Mouse (Mus musculus): ENCODE measurements around the gene Olfr1564. TPM values are rescaled to one million over a fixed set of nuclear protein-coding genes. Genes with fewer than 3 reads are reported as not detected.

Gene Olfr1564
- polyA plus RNA-seq, 1 experiment from 2014 or later: not detected

Other genes with a start within 250 kb of the Olfr1564 start
- gene Zfp952, start 228.6 kb downstream of the Olfr1564 start, polyA plus RNA-seq (2014; fragmentation: Nextera tagmentation; extraction: Ambion mirVana): 16.2 and 16.7 TPM in 2 replicates
- gene Zfp763, start 188.3 kb downstream of the Olfr1564 start, polyA plus RNA-seq (2014; fragmentation: Nextera tagmentation; extraction: Ambion mirVana): 20.4 and 23.2 TPM in 2 replicates
- not detected in 2 replicates for gene 4921501E09Rik, start 153.6 kb downstream of the Olfr1564 start, polyA plus RNA-seq (2014; fragmentation: Nextera tagmentation; extraction: Ambion mirVana)
- 8.7 and 10.5 TPM in 2 replicates for gene Zfp563, start 132.4 kb downstream of the Olfr1564 start, polyA plus RNA-seq (2014; fragmentation: Nextera tagmentation; extraction: Ambion mirVana)
- gene Morc2b, start 82.0 kb downstream of the Olfr1564 start, polyA plus RNA-seq (2014; fragmentation: Nextera tagmentation; extraction: Ambion mirVana): not detected in 2 replicates
- not detected in 2 replicates for gene Olfr55, start 53.2 kb downstream of the Olfr1564 start, polyA plus RNA-seq (2014; fragmentation: Nextera tagmentation; extraction: Ambion mirVana)
- gene Olfr239, start 30.4 kb downstream of the Olfr1564 start, polyA plus RNA-seq (2014; fragmentation: Nextera tagmentation; extraction: Ambion mirVana): not detected in 2 replicates
- 19.8 and 20.9 TPM in 2 replicates for gene Zfp955a, start 33.5 kb upstream of the Olfr1564 start, polyA plus RNA-seq (2014; fragmentation: Nextera tagmentation; extraction: Ambion mirVana)
- gene Olfr63, start 43.0 kb upstream of the Olfr1564 start, polyA plus RNA-seq (2014; fragmentation: Nextera tagmentation; extraction: Ambion mirVana): 0.03 TPM in 1 of 2 replicates, not detected in the other
- gene Zfp955b, start 67.9 kb upstream of the Olfr1564 start, polyA plus RNA-seq (2014; fragmentation: Nextera tagmentation; extraction: Ambion mirVana): 9.3 and 10.1 TPM in 2 replicates
- 13.7 and 18.4 TPM in 2 replicates for gene Zfp81, start 137.2 kb upstream of the Olfr1564 start, polyA plus RNA-seq (2014; fragmentation: Nextera tagmentation; extraction: Ambion mirVana)
- gene Zfp101, start 173.0 kb upstream of the Olfr1564 start, polyA plus RNA-seq (2014; fragmentation: Nextera tagmentation; extraction: Ambion mirVana): 21.6 and 25.0 TPM in 2 replicates
- gene Actl9, start 211.2 kb upstream of the Olfr1564 start, polyA plus RNA-seq (2014; fragmentation: Nextera tagmentation; extraction: Ambion mirVana): not detected in 2 replicates